Mouse (Mus musculus) liver, embryonic 18 days (tissue): ENCODE data around the gene Spr. TPM values are rescaled to one million over a fixed set of nuclear protein-coding genes. Genes with fewer than 3 reads are reported as not detected.

Experiments
- polyA plus RNA-seq: library from polyadenylated mRNA; depleted of rRNA; stranded (reverse); fragments of >200 nt; gene quantifications from 2 replicates; pipeline ENCODE4 v1.2.3, GENCODE M21; 2012; rRNA removed

Gene Spr
- polyA plus RNA-seq = 15.4 and 17.1 TPM in 2 replicates

GRCm38 (mm10) chr6:85137217-85138035, at the start of gene Spr:
Spr (minus strand) TSS chr6:85137766.

Other genes with a start within 250 kb of the Spr start
- gene Exoc6b, start 68.3 kb downstream of the Spr start, polyA plus RNA-seq = 1.5 and 1.6 TPM in 2 replicates
- not detected in 2 replicates for gene Emx1, start 49.7 kb upstream of the Spr start, polyA plus RNA-seq
- gene Sfxn5, start 195.7 kb upstream of the Spr start, polyA plus RNA-seq = 2.0 TPM in 2 replicates
- gene Rab11fip5, start 236.9 kb upstream of the Spr start, polyA plus RNA-seq = 0.70 TPM in 2 replicates